Mouse (Mus musculus) hematopoietic multipotent progenitor cell, adult 10-12 weeks (in vitro differentiated cells): ENCODE results near the gene Olfr132. TPM values are rescaled to one million over a fixed set of nuclear protein-coding genes. Genes with fewer than 3 reads are reported as not detected.

Experiments
- polyA plus RNA-seq: library from polyadenylated mRNA; stranded (reverse); fragments of >175 nt; gene quantifications from 2 replicates; pipeline ENCODE4 v1.2.3, GENCODE M21; 2012; ENCODE audit warnings: low replicate concordance

Olfr132 gene
- not detected in 2 replicates for polyA plus RNA-seq

DNA sequence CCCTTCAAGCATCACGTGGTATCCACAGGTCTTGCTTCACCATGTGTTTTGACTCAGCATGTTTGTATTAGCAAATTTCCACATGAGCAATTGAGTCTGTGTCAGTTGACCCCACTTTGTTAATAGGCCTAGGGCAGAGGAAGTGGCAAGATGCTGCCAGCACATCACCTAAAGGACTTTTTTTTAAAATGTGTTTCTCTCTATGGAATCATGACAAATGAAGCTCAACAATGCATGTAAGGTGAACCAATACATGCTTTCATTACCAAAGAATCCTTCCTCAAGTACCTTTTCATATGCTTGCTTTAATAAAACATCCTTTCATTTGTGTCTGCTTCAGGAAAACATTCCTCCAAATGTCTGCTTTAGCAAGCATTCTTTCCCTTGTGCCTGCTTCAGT, at the start of gene Olfr132:
TSS of gene Olfr132 (minus strand) at position 101 of the 400 bp plus-strand sequence.

DNA sequence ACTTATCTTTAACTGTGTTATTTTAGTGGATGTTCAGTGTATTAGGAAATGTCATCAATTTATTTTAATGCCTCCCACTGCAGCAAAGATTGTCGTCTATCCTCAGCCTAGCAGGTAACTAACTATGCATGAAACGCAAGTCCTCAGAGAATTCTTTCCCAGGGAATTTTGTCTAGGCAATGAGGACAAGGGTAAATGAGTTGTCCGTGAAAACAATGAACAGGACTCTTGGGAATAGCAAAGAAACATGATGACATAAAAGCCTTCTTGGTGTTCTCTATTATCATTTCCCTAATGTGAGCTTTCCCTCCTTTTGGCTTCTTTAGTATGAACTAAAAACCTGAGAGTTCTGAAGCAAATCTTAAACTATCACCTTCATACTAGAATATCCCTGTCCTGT, 36.8 kb upstream of the Olfr132 start, which contains the start of gene Olfr134:
TSS of gene Olfr134 (plus strand) at position 301 of the 400 bp plus-strand sequence.

DNA sequence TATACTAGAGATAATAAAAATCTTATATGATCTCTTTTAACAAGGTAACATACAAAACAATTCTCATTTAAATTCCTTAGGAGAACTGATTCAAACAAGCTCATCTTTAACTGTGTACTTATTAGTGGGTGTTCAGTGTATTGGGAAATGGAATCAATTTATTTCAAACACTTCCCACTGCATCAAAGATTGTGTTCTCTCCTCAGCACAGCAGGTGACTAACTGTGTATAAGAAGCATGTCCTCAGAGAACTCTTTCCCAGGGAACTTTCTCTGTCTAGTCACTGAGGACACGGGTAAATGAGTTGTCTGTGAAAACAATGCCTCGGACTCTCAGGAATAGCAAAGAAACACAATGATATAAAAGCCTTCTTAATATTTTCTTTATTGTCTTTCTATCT, 10.7 kb upstream of the Olfr132 start, which contains the start of gene Olfr133:
TSS of gene Olfr133 (plus strand) at position 301 of the 400 bp plus-strand sequence.

DNA sequence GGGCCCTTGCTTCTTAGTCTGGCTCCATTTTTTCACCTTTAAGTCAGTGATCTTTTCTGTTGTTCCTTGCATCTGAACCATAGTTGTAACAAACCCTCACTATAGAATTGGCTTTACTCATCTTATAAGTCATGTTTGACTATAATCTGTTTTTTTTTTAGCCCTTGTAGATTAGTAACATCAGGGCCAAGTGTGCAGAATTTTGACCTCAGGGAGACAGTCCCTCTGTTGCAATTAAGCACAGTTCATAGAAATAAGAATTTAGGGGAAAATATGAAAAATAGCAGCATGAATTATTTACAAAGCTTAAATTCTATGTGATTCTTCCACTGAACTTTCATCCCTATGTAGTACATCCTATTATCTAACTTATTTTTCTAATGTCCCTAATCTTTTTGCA, 45.7 kb downstream of the Olfr132 start, which contains the start of gene Olfr131:
TSS of gene Olfr131 (minus strand) at position 101 of the 400 bp plus-strand sequence.

Other genes with a start within 250 kb of the Olfr132 start
- gene Olfr127, start 234.1 kb downstream of the Olfr132 start, polyA plus RNA-seq: not detected in 2 replicates
- gene Olfr128, start 214.0 kb downstream of the Olfr132 start, polyA plus RNA-seq: not detected in 2 replicates
- gene Olfr761, start 181.4 kb downstream of the Olfr132 start, polyA plus RNA-seq: not detected in 2 replicates
- gene Olfr129, start 74.4 kb downstream of the Olfr132 start, polyA plus RNA-seq: not detected in 2 replicates
- gene Olfr130, start 70.6 kb downstream of the Olfr132 start, polyA plus RNA-seq: not detected in 2 replicates
- gene Olfr131, start 45.8 kb downstream of the Olfr132 start, polyA plus RNA-seq: not detected in 2 replicates
- gene Olfr133, start 10.8 kb upstream of the Olfr132 start, polyA plus RNA-seq: not detected in 2 replicates
- not detected in 2 replicates for gene Olfr134, start 36.9 kb upstream of the Olfr132 start, polyA plus RNA-seq
- gene Olfr135, start 69.8 kb upstream of the Olfr132 start, polyA plus RNA-seq: not detected in 2 replicates
- gene Olfr138, start 126.5 kb upstream of the Olfr132 start, polyA plus RNA-seq: not detected in 2 replicates
- gene Olfr137, start 173.0 kb upstream of the Olfr132 start, polyA plus RNA-seq: not detected in 2 replicates
- not detected in 2 replicates for gene Olfr136, start 195.3 kb upstream of the Olfr132 start, polyA plus RNA-seq